Mouse (Mus musculus) heart, embryonic 10.5 days (tissue): ENCODE measurements around the gene Dnm2. TPM values are rescaled to one million over a fixed set of nuclear protein-coding genes. Genes with fewer than 3 reads are reported as not detected.
A peak's percentile ranks its signal among the peaks of the same experiment; 100 is the strongest.

Source experiments
- DNase-seq: peaks from one replicate; pipeline ENCODE4 v3.0.0-alpha.2; 2017; ENCODE audit warnings: low spot score
- H3K27ac ChIP-seq: fragments of 300-500 bp; sonication (generic); 2 replicates; pipeline ENCODE4 v1.5.1; 2016; ENCODE audit warnings: mild to moderate bottlenecking
- H3K27me3 ChIP-seq: fragments of 300-500 bp; sonication (generic); 2 replicates; pipeline ENCODE4 v1.6.1; 2016; ENCODE audit warnings: mild to moderate bottlenecking; ENCODE audit not compliant: poor library complexity, insufficient read depth, severe bottlenecking
- H3K36me3 ChIP-seq: fragments of 300-500 bp; sonication (generic); 2 replicates; pipeline ENCODE4 v1.6.1; 2016; ENCODE audit warnings: mild to moderate bottlenecking, moderate library complexity
- H3K4me1 ChIP-seq: fragments of 300-500 bp; sonication (generic); 2 replicates; pipeline ENCODE4 v1.6.1; 2016; ENCODE audit warnings: mild to moderate bottlenecking
- H3K4me3 ChIP-seq: fragments of 300-500 bp; sonication (generic); 2 replicates; pipeline ENCODE4 v1.5.1; 2016; ENCODE audit warnings: mild to moderate bottlenecking, moderate library complexity
- H3K9me3 ChIP-seq: fragments of 300-500 bp; sonication (generic); 2 replicates; pipeline ENCODE4 v1.6.1; 2016; ENCODE audit warnings: mild to moderate bottlenecking, moderate library complexity
- WGBS: fragments of 180-500 bp; shearing (Covaris S2); methylation state at CpG from one replicate; pipeline ENCODE4 v1.1.7; 2016; 5-methylcytosine and 5-hydroxymethylcytosine counted together
- polyA plus RNA-seq: library from polyadenylated mRNA; unstranded; fragments of >200 nt; fragmentation: Nextera tagmentation; extraction: Ambion mirVana; gene quantifications from 2 replicates; pipeline ENCODE4 v1.2.1, GENCODE M21; 2016

Dnm2 gene
- polyA plus RNA-seq = 81.6 and 92.1 TPM in 2 replicates

DNA sequence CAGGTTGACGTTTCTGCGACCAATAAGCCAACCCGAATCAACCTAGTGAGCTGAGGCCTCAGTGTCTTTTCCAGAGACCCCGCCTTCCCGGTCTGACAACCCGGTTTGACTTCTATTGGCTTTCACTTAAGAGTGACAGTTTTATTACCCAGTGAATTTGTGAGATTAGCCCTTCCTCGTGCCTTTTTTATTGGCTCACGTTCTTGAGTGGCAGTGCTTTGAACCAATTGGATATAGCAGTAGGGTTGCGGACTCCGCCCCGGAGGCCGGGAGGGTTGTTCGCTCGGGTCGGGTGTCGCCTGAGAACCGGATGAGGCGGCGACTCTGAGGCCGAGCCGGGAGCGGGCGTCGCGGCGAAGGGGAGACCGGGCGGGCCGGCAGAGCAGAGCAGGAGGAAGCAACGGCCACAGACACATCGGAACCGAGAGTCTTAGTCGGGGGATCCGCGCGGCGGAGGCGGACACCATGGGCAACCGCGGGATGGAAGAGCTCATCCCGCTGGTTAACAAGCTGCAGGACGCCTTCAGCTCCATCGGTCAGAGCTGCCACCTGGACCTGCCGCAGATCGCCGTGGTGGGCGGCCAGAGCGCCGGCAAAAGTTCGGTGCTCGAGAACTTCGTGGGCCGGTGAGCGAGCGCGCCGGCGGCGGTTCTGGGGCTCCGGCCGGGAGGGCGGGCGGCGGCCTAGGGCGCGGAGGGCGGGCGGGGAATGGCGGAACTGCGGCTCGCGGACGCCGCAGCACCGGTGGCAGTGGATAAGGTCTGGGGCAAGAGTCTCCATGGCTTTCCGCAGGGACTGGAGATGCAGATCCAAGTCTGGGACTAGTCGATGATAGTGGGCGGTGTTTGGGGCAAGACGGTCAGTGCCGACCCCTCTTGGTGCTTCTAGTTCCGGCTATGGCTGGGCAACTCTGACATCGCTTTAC lies at the start of gene Dnm2:
Gene Dnm2 (plus strand): TSS at position 278 of the 925 bp plus-strand sequence.
- H3K27me3 ChIP-seq = no peaks in the 10 kb centered on the region
- WGBS = under 1% methylated on average over 82 of the region's 82 CpGs
- no peaks in the 10 kb centered on the region for H3K9me3 ChIP-seq
- peak; percentile 98 for DNase-seq
- peaks cover 25% of the 10 kb centered on the region for H3K36me3 ChIP-seq
- H3K4me3 ChIP-seq = peak within 1 kb of the TSS; percentile 77
- peaks cover 28% of the 10 kb centered on the region for H3K4me1 ChIP-seq
- H3K27ac ChIP-seq = peak within 1 kb of the TSS; percentile 85

DNA sequence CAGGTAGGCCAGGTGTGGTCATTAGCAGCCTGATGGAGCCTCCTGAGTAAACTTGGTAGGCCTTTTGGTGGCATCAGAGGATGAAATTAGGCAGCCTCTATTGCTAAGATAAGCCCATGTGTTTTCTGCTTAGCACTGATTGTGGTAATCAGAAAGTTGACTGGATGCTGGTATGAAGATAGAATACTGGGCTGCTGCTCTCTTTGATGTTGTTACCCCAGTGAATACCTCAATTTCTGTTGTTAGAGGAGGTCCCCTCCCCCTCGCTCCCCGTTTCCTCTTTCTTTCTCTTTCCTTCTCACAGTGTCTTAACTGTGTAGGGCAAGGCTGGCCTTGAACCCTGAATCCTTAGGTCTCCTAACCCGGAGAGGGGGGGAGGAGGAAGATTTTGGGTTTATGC lies 45.5 kb upstream of the Dnm2 start:
- Histone ChIP-seq H3K9me3 (no peaks in the 10 kb centered on the region), H3K36me3 (peaks cover 32% of the 10 kb centered on the region; the same call in 1 of the 2 replicates), H3K27me3 (no peaks in the 10 kb centered on the region), H3K4me1 (peaks cover 39% of the 10 kb centered on the region), H3K27ac (no peak overlapping the region), H3K4me3 (no peak overlapping the region)
- 74% methylated on average over 3 of the region's 3 CpGs for WGBS
- DNase-seq = no peak

DNA sequence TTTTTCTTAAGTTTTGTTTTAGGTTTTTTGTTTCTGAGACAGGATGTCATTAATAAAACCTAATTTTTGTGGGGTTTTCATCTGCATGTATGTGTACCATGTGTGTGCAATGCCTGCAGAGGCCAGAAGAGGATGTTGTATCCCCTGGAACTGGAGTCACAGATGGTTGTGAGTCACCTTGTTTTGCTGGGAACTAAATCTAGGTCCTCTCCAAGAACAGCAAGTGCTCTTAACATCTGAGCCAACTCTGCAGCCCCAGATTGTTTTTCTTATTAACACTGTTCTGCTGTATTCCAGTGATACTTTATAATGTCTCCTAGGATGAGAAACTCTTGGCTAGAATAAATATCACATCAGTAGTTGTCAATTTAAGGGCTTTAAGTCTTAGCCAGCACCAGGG lies 43.8 kb upstream of the Dnm2 start:
- Histone ChIP-seq H3K4me3 (no peak overlapping the region), H3K9me3 (no peaks in the 10 kb centered on the region), H3K36me3 (peaks cover 22% of the 10 kb centered on the region; the same call in 1 of the 2 replicates), H3K4me1 (peaks cover 41% of the 10 kb centered on the region), H3K27ac (no peak overlapping the region), H3K27me3 (no peaks in the 10 kb centered on the region)
- DNase-seq = no peak

DNA sequence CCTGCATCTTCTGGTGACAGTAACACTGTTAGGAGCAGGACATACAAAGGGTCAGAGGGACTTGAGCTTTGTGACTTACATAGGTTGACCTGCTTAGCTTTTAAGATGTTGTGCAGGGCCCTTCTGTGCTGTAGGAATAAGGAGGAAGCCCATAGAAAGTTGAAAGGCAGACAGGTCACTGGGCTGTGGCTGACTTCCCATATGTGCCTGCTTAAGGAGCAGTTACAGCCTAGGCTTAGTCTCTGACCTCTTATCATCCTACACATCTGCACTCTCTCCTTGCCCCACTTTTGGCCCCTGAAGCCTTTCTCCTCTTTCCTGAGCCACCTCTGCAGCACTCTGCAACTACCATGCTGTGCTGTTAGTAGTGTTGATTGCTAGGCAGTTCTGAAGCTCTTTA lies 40.7 kb upstream of the Dnm2 start:
- Histone ChIP-seq H3K36me3 (peaks cover 29% of the 10 kb centered on the region), H3K4me1 (peaks cover 22% of the 10 kb centered on the region), H3K27me3 (no peaks in the 10 kb centered on the region), H3K4me3 (no peak overlapping the region), H3K27ac (no peak overlapping the region), H3K9me3 (no peaks in the 10 kb centered on the region)
- DNase-seq = no peak

DNA sequence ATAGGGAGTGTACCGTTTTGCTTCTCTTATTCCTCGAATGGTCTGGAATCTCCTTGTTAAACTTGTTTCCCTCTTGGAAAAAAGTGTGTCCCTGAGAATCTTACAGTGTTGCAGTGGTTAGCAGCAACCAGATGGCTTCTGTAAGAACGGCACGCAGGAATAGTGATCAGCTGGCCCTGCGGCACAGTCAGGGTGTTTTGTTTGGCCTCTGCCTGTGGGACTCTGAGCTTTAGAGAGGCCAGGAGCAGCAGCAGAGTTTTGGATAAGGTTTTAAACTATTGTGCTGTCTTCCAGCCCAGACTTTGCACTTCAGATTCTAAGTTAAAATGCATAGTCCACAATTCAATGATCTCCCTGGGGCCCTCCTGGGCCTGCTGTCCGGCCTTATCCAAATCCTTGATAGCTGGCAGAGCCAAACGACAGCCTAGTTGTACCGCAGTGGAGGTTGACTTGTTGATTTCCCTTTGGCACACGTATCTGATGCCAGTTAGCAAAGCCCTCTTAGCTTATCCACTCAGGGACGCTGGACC lies 32.0 kb upstream of the Dnm2 start:
- no peak for DNase-seq
- no peak overlapping the region for H3K27ac ChIP-seq
- peaks cover 95% of the 10 kb centered on the region for H3K36me3 ChIP-seq
- no peaks in the 10 kb centered on the region for H3K27me3 ChIP-seq
- H3K9me3 ChIP-seq = no peaks in the 10 kb centered on the region
- WGBS = 89% methylated on average over 10 of the region's 10 CpGs
- H3K4me1 ChIP-seq = no peaks in the 10 kb centered on the region
- no peak overlapping the region for H3K4me3 ChIP-seq

DNA sequence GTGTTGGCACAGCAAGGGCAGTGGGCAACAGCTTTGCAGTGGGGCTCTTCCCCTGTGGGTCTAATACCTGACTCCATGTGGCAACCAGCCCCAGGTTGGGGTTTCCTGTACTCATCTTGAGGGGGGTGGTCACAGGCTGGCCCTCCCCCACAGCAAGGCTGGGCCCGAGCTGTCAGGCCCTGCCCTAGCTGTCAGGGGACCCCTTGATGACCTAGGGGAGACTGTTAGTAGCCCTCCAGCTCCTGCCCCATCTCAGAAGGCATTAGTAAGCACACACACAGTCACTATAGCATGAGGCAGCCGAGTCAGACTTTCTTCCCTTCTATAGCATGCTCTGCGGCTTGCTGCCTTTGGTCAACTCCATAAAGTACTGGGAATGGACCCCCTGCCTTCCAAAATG lies 29.0 kb upstream of the Dnm2 start:
- H3K4me1 ChIP-seq = no peaks in the 10 kb centered on the region
- DNase-seq = no peak
- H3K4me3 ChIP-seq = no peak overlapping the region
- H3K36me3 ChIP-seq = peaks cover 97% of the 10 kb centered on the region
- no peaks in the 10 kb centered on the region for H3K9me3 ChIP-seq
- WGBS = 88% methylated on average over 3 of the region's 3 CpGs
- H3K27me3 ChIP-seq = no peaks in the 10 kb centered on the region
- no peak overlapping the region for H3K27ac ChIP-seq

DNA sequence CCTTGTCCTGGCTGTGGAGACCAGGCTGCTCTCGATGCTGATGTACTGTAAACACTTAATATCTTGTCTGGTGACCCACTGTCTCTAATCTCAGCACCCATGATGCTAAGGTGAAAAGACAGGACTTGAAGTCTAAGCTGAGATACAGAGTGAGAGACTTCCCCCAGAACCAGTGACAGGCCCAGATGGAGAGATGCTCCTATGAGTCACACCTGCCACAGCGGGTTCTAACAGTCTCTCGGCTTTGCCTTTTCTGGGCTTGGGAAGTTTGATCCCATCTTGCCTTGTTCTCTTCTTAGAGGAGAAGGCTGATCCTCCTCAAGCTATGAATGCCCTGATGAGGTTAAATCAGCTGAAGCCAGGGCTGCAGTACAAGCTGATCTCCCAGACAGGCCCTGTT lies 27.5 kb upstream of the Dnm2 start:
- Histone ChIP-seq H3K36me3 (peaks cover 98% of the 10 kb centered on the region), H3K9me3 (no peaks in the 10 kb centered on the region), H3K27me3 (no peaks in the 10 kb centered on the region), H3K4me3 (no peak overlapping the region), H3K27ac (no peak overlapping the region), H3K4me1 (0 out of 2 replicates have a peak, but pooled peaks cover under 1% of the 10 kb centered on the region)
- whole genome bisulfite sequencing = 87% methylated on average over 3 of the region's 3 CpGs
- DNase-seq = no peak

DNA sequence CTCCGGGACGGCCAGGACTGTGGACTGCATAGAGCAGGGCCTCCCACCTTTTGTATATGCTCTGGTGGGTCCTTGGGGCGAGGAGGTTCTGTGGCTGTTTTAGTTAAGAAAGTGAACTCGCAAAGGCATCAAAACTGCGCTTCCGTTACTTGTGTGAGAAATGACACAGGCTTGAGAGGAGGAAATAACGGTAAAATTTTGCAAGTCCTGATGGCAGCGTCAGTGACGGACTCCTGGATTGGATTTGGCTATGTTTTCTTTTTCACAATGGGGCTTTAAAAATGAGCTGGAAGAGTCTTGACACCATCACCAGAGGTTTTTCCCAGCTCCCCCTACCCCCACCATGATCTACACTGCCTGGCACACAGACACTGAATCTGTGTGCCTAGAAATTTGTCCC lies 23.7 kb upstream of the Dnm2 start:
- peaks cover 98% of the 10 kb centered on the region for H3K36me3 ChIP-seq
- peaks cover 10% of the 10 kb centered on the region for H3K4me1 ChIP-seq
- H3K4me3 ChIP-seq = no peak overlapping the region
- no peaks in the 10 kb centered on the region for H3K27me3 ChIP-seq
- no peak for DNase-seq
- no peaks in the 10 kb centered on the region for H3K9me3 ChIP-seq
- no peak overlapping the region for H3K27ac ChIP-seq
- WGBS = 96% methylated on average over 9 of the region's 9 CpGs

DNA sequence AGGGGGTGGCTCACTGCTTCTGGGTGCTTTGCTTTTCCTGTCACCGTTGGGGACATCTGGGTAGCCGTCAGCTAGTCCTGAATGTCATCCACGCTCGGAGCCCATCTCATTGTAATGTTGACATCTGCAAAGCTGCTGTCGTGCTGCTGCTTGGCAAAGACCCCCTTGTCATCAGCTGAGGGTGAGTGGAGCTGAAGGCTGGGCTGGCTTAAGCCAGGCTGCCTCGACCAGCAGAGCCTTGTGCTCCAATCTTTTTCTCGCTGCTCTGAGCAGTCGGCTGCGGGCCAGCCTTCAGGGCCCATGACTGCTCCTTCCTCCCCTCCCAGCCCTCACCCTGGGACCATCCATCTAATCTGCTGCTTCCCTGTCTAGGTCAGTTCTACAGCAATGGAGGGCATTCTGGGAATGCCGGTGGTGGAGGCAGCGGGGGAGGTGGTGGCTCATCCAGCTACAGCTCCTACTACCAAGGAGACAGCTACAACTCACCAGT lies 21.9 kb upstream of the Dnm2 start:
- H3K4me3 ChIP-seq = no peak overlapping the region
- no peak for DNase-seq
- no peak overlapping the region for H3K27ac ChIP-seq
- peaks cover 94% of the 10 kb centered on the region for H3K36me3 ChIP-seq
- WGBS = 68% methylated on average over 11 of the region's 11 CpGs
- no peaks in the 10 kb centered on the region for H3K9me3 ChIP-seq
- H3K4me1 ChIP-seq = peaks cover 10% of the 10 kb centered on the region
- H3K27me3 ChIP-seq = no peaks in the 10 kb centered on the region

DNA sequence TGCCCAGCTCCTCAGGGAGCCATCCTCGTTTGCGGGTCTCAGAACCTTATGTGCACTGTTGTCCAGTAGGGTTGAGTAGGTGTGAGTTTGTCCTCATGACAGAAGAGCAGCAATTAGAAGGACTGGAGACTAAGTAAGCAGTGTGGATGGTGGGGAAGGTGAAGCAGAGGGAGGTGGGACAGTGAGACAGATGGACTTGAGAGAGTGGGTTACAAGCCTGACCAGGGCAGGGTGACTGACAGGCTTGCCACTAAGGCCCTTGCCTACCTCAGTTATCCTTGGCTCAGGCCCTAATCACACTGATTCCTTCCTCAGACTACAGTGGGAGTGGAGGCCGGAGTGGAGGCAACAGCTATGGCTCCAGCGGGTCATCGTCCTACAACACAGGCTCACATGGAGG lies 21.0 kb upstream of the Dnm2 start:
- Histone ChIP-seq H3K9me3 (no peaks in the 10 kb centered on the region), H3K27ac (no peak overlapping the region), H3K27me3 (no peaks in the 10 kb centered on the region), H3K4me1 (peaks cover 10% of the 10 kb centered on the region), H3K36me3 (peaks cover 86% of the 10 kb centered on the region), H3K4me3 (no peak overlapping the region)
- no peak for DNase-seq
- WGBS = 95% methylated on average over 5 of the region's 5 CpGs

DNA sequence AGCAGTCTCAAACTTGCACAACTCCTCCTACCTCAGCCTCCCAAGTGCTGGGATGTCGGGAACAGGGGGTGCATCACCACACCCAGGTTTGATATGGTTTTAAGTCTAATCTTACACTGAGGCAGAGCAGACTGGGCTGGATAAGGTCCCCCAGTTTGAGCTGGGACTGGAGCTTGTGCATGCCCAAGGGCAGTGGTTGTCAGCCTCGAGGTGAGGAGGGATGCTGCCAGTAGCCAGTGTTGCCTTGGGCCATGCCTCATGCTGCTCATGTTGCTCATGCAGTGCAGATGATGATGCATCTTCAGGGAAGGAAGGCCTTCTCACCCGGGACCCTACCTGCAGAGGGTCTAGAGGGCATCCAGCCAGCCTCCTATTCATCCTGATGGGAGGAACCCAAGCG lies 19.2 kb upstream of the Dnm2 start:
- no peak overlapping the region for H3K27ac ChIP-seq
- H3K4me3 ChIP-seq = no peak overlapping the region
- no peak for DNase-seq
- H3K9me3 ChIP-seq = no peaks in the 10 kb centered on the region
- 59% methylated on average over 4 of the region's 4 CpGs for WGBS
- H3K27me3 ChIP-seq = no peaks in the 10 kb centered on the region
- H3K36me3 ChIP-seq = peaks cover 68% of the 10 kb centered on the region
- peaks cover 10% of the 10 kb centered on the region for H3K4me1 ChIP-seq

DNA sequence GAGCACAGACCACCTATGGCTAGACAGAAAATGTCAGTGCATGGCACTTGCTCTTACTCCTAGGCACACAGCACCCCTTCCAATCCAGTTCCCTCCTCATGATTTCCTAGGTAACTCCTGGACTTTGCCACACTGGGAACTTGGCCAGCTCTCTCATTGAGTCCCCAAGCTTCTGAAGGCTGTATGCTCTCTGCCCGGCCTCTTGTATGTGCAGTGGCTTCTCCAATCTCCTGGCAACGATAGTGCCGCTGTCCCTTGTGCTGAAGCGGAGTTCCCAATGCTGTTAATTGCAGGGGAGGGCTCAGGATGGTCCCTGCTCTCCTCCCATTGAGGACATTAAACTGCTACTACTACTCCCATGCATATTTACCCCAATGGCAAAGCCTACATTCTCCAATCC lies 16.8 kb upstream of the Dnm2 start:
- 18% methylated on average over 4 of the region's 4 CpGs for WGBS
- DNase-seq = no peak
- Histone ChIP-seq H3K9me3 (no peaks in the 10 kb centered on the region), H3K27me3 (no peaks in the 10 kb centered on the region), H3K4me1 (peaks cover 13% of the 10 kb centered on the region), H3K27ac (no peak overlapping the region), H3K36me3 (peaks cover 45% of the 10 kb centered on the region), H3K4me3 (no peak overlapping the region)

DNA sequence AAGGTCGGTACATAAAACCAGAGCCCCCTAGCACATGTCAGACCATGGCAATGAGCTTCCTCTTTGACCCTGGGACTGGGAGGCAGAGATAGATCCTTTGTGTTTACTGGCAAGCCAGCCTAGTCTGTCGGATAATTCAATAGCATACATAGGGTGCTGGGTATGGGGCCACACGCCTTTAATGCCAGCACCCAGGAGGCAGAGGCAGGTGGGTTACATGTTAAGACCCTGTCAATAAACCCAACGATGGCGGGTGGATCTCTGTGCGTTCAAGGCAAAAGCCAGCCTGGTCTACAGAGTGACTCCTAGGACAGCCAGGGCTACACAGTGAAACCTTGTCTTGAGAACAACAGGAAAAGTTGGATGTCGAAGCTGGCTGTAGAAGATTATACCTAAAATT lies 16.1 kb upstream of the Dnm2 start:
- no peak for DNase-seq
- H3K4me1 ChIP-seq = peaks cover 11% of the 10 kb centered on the region

More for the DNA sequence above, 16.1 kb upstream of the Dnm2 start:
- H3K27ac ChIP-seq = no peak overlapping the region
- H3K9me3 ChIP-seq = no peaks in the 10 kb centered on the region
- 72% methylated on average over 7 of the region's 7 CpGs for WGBS
- no peak overlapping the region for H3K4me3 ChIP-seq
- H3K36me3 ChIP-seq = peaks cover 38% of the 10 kb centered on the region
- no peaks in the 10 kb centered on the region for H3K27me3 ChIP-seq
